Mouse (Mus musculus) forebrain, postnatal 0 days (tissue): ENCODE measurements around the gene 4921539E11Rik. TPM values are rescaled to one million over a fixed set of nuclear protein-coding genes. Genes with fewer than 3 reads are reported as not detected.

Experiments
- ATAC-seq: fragments of 200-750 bp; cut with Nextera tagmentation; 2 replicates; pipeline ENCODE4 v1.8.0; 2017; ENCODE audit warnings: mild to moderate bottlenecking, moderate library complexity
- DNase-seq: peaks from one replicate; pipeline ENCODE4 v3.0.0-alpha.2; 2015
- H3K27ac ChIP-seq: fragments of 300-500 bp; sonication (generic); 2 replicates; pipeline ENCODE4 v1.5.1; 2014; ENCODE audit warnings: low read depth, mild to moderate bottlenecking, antibody characterized with exemption, low read length, moderate library complexity, mixed read lengths
- H3K27me3 ChIP-seq: fragments of 300-500 bp; sonication (generic); 2 replicates; pipeline ENCODE4 v1.6.1; 2014; ENCODE audit warnings: mild to moderate bottlenecking, low read length, mixed read lengths; ENCODE audit not compliant: insufficient read depth
- H3K36me3 ChIP-seq: fragments of 300-500 bp; sonication (generic); 2 replicates; pipeline ENCODE4 v1.6.1; 2014; ENCODE audit warnings: mild to moderate bottlenecking, moderate library complexity; ENCODE audit not compliant: insufficient read depth
- H3K4me1 ChIP-seq: fragments of 300-500 bp; sonication (generic); 2 replicates; pipeline ENCODE4 v1.6.1; 2014; ENCODE audit warnings: antibody characterized with exemption; ENCODE audit not compliant: insufficient read depth
- H3K4me2 ChIP-seq: fragments of 300-500 bp; sonication (generic); 2 replicates; pipeline ENCODE4 v1.6.1; 2014; ENCODE audit warnings: low read depth, mild to moderate bottlenecking, moderate library complexity
- H3K4me3 ChIP-seq: fragments of 300-500 bp; sonication (generic); 2 replicates; pipeline ENCODE4 v1.5.1; 2014; ENCODE audit warnings: low read depth, low read length, mixed read lengths
- H3K9ac ChIP-seq: fragments of 300-500 bp; sonication (generic); 2 replicates; pipeline ENCODE4 v1.6.1; 2014; ENCODE audit warnings: mild to moderate bottlenecking
- H3K9me3 ChIP-seq: fragments of 300-500 bp; sonication (generic); 2 replicates; pipeline ENCODE4 v1.6.1; 2016; ENCODE audit warnings: low read length
- CTCF ChIP-seq: sonication (generic); IDR thresholded peaks from 2 replicates; pipeline ENCODE4 v1.5.1; 2016; ENCODE audit warnings: antibody characterized with exemption, control low read depth, low read depth
- WGBS: fragments of 180-500 bp; shearing (Covaris S2); extraction: QIAGEN DNeasy Blood & Tissue Kit; methylation state at CpG from one replicate; pipeline ENCODE4 v1.1.7; 2014; 5-methylcytosine and 5-hydroxymethylcytosine counted together
- polyA plus RNA-seq: library from polyadenylated mRNA; unstranded; fragments of >200 nt; fragmentation: Nextera tagmentation; extraction: Ambion mirVana; gene quantifications from 2 replicates; pipeline ENCODE4 v1.2.1, GENCODE M21; 2015
- total RNA-seq: library from RNA; depleted of rRNA; stranded (reverse); fragments of >200 nt; gene quantifications from 2 replicates; pipeline ENCODE4 v1.2.3, GENCODE M21; 2014

4921539E11Rik gene
- total and polyA plus RNA-seq, 2 experiments from 2014 or later, result not detected

DNA sequence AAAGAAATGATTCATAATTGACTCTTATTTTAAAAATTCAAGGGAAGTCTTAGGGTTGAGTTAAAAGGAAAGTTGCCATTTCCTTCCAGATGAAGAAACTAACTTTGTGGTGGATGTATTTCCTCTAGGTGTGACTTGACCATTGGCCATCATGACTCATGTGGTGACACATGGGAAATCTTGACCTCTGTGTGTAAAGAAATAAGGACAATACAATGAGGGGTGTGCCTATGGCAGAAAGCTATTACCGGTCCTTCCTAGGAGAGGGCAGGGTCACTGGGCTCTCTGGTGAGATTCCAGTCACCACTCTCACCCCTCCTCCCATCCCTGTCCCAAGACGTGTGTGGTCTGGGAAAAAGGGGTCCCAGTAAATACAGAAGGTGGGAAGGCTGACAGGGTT, 25.5 kb downstream of the 4921539E11Rik start:
- no peaks in the 10 kb centered on the region for H3K9me3 ChIP-seq
- ATAC-seq (no peak), DNase-seq (no peak)
- no peak overlapping the region for H3K4me2 ChIP-seq
- 56% methylated on average over 2 of the region's 2 CpGs for WGBS
- H3K9ac ChIP-seq, result no peak overlapping the region
- H3K27me3 ChIP-seq, result no peaks in the 10 kb centered on the region
- no peak overlapping the region for H3K27ac ChIP-seq
- H3K4me1 ChIP-seq, result no peaks in the 10 kb centered on the region
- TF ChIP-seq CTCF, result no peak
- no peak overlapping the region for H3K4me3 ChIP-seq
- no peaks in the 10 kb centered on the region for H3K36me3 ChIP-seq

DNA sequence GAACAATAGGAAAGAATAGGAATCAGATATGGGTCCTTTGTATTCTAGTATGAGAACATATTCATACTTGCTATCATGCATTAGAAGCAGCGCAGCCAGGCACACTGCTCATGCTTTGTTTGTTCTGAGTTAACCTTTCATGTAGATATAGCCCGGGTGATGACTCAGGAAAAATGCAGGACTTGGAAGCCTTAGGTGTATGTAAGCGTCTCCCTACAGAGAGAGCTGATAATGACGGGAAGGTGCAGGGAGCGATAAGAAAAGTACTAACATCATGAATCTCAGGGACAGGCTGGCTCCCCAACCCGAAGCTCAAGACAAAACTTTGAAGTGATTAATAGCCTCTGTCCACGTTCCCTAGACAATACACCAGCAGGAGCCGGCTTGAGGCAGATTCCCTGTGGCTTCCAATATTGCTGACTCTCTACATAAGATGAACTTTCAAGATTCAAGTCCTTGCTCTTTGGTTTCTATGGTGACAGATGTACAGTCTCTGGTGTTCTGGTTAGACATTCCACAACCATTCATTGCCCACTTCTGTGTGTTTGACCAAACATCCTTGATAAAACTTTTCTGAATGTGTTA, 26.8 kb downstream of the 4921539E11Rik start:
- Histone ChIP-seq H3K36me3 (no peaks in the 10 kb centered on the region), H3K4me1 (no peaks in the 10 kb centered on the region), H3K9ac (no peak overlapping the region), H3K27me3 (no peaks in the 10 kb centered on the region), H3K27ac (no peak overlapping the region), H3K4me3 (no peak overlapping the region), H3K9me3 (no peaks in the 10 kb centered on the region), H3K4me2 (no peak overlapping the region)
- ATAC-seq (no peak), DNase-seq (no peak)
- 39% methylated on average over 8 of the region's 8 CpGs for WGBS
- TF ChIP-seq CTCF, result no peak

DNA sequence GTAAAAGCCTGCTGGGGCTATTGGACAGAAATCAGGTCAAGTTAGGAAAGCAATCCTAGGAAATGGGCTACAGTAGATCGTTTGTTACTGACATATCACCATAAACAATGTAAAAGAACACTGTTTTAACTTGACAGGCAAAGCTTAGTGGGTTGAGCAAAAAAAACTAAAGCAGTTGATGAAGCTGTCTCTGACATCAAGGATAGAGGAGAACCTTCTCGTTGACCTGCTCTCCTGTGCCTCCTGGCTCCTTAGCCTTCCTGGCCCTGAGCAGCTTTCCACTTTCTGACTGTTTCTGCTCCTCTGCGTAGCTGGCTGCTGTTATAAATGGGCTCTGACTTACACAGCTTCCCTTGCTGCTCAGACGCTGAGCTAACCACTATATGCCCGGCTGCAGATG, 27.3 kb downstream of the 4921539E11Rik start:
- Histone ChIP-seq H3K9ac (no peak overlapping the region), H3K36me3 (no peaks in the 10 kb centered on the region), H3K27ac (no peak overlapping the region), H3K4me3 (no peak overlapping the region), H3K4me1 (no peaks in the 10 kb centered on the region), H3K4me2 (no peak overlapping the region), H3K27me3 (no peaks in the 10 kb centered on the region), H3K9me3 (no peaks in the 10 kb centered on the region)
- 71% methylated on average over 5 of the region's 5 CpGs for WGBS
- DNase-seq (no peak), ATAC-seq (no peak)
- no peak for TF ChIP-seq CTCF

DNA sequence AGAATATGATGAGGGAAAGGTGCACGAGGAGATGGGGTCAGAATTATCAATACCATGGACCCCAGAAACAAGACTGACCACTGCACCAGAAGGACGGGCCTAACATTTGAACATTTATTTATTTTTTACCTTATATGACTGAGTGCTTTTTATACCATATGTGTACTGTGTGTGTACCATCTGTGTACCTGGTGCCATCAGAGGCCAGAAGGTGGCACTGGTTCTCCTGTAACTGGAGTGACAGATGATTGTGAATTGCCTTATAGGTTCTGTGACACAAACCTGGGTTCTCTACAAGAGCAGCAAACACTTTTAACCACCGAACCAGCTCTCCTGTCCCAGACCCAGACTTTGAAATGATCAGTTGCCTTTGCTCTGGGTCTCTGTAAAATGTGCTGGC, 31.8 kb downstream of the 4921539E11Rik start:
- ATAC-seq (no peak), DNase-seq (no peak)
- H3K4me2 ChIP-seq, result no peak overlapping the region
- no peaks in the 10 kb centered on the region for H3K27me3 ChIP-seq
- no peak overlapping the region for H3K27ac ChIP-seq
- H3K4me3 ChIP-seq, result no peak overlapping the region
- H3K36me3 ChIP-seq, result no peaks in the 10 kb centered on the region
- 84% methylated on average over 3 of the region's 3 CpGs for WGBS
- no peaks in the 10 kb centered on the region for H3K9me3 ChIP-seq
- TF ChIP-seq CTCF, result peak; percentile 19; the same call in 1 of the 2 replicates
- no peak overlapping the region for H3K9ac ChIP-seq
- H3K4me1 ChIP-seq, result no peaks in the 10 kb centered on the region

DNA sequence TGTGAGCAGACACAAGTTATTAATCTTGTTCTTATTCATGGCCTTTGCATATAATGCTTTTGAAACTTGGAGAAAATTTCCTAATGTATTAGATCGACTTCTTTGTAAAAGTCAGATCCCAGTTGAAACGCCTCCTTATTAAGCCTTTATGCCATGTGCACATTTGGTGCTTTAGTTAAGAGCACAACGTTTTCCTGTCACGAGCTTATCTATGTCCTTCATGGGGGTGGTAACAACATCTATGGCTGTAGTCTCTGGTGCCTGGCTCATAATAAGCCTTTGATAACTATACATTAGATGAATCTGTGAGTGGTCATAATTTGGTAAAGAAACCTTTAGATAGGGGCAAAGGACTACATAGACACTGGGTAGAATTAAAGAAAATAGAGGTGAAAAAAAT, 36.8 kb downstream of the 4921539E11Rik start:
- H3K27me3 ChIP-seq, result no peaks in the 10 kb centered on the region
- no peak overlapping the region for H3K4me3 ChIP-seq
- no peak overlapping the region for H3K9ac ChIP-seq
- H3K9me3 ChIP-seq, result no peaks in the 10 kb centered on the region
- no peaks in the 10 kb centered on the region for H3K36me3 ChIP-seq
- ATAC-seq (no peak), DNase-seq (no peak)
- no peak overlapping the region for H3K4me2 ChIP-seq
- TF ChIP-seq CTCF, result no peak
- WGBS, result 84% methylated on average over 4 of the region's 4 CpGs
- H3K27ac ChIP-seq, result no peak overlapping the region
- H3K4me1 ChIP-seq, result no peaks in the 10 kb centered on the region

DNA sequence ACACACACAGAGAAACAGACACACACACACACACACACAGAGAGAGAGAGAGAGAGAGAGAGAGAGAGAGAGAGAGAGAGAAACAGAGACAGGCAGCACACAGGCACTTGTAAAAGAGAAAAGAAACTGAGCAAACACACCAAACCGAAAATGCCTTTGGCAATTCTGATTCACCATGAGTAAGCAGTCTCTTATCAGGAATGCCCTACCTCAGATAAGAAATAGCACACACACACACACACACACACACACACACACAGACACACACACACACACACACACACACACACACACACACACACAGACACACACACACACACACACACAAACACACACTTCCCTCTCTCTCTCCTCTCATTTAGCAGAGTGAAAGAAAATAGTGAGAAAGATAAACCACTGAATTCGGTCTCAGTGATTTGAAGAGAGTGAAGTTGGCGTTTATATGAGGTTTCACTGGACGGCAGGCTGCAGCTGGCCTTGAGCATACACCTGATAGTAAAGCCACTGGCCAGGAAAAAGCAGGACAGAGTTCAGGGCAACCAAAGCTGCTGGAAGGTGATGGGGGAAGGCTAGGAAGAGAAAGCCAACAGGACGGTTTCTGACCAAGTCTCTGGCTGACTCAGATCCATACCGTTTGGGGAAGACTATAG, 41.1 kb downstream of the 4921539E11Rik start:
- no peaks in the 10 kb centered on the region for H3K36me3 ChIP-seq
- H3K4me3 ChIP-seq, result no peak overlapping the region
- ATAC-seq (no peak), DNase-seq (no peak)
- 70% methylated on average over 6 of the region's 6 CpGs for WGBS
- no peaks in the 10 kb centered on the region for H3K9me3 ChIP-seq
- H3K27ac ChIP-seq, result no peak overlapping the region
- H3K27me3 ChIP-seq, result no peaks in the 10 kb centered on the region
- TF ChIP-seq CTCF, result no peak
- H3K4me1 ChIP-seq, result no peaks in the 10 kb centered on the region
- no peak overlapping the region for H3K4me2 ChIP-seq
- no peak overlapping the region for H3K9ac ChIP-seq

DNA sequence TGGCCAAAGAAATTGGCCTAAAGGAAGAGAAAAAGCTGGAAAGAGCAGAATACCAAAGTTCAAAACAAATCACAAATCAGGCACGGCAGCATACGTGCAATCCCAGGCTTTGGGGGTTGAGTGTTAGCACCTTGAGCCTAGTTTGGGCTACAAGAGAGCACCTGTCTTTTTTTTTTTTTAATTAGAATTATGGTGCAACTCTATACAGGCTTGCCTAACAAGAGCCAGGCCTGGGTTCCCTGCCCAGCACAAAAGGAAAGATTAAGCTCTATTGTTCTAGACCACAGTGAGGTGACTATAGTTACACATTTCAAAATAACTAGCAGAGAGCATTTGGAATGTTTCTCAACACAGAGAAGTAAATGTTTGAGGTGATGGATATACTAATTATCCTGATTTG, 42.9 kb downstream of the 4921539E11Rik start:
- Histone ChIP-seq H3K27me3 (no peaks in the 10 kb centered on the region), H3K4me3 (no peak overlapping the region), H3K4me1 (no peaks in the 10 kb centered on the region), H3K9me3 (no peaks in the 10 kb centered on the region), H3K9ac (no peak overlapping the region), H3K36me3 (no peaks in the 10 kb centered on the region), H3K27ac (no peak overlapping the region), H3K4me2 (no peak overlapping the region)
- DNase-seq (no peak), ATAC-seq (no peak)
- 74% methylated on average over 2 of the region's 2 CpGs for whole genome bisulfite sequencing
- TF ChIP-seq CTCF, result no peak
